Mouse (Mus musculus): ENCODE data around the gene Chst14. TPM values are rescaled to one million over a fixed set of nuclear protein-coding genes. Genes with fewer than 3 reads are reported as not detected.

The Chst14 gene
- polyA plus RNA-seq, 1 experiment, result 2.3 TPM

- H3K4me3 ChIP-seq (replicated peaks; ENCODE audit: control insufficient read depth, low read depth, low read length), result peak overlapping the region; percentile 60
- no peaks in the 10 kb centered on the region for H3K4me1 ChIP-seq (ENCODE audit: control insufficient read depth, insufficient read depth, low read length)
- WGBS, result 4% methylated on average over 38 of the region's 38 CpGs
- H3K27ac ChIP-seq (ENCODE audit: control insufficient read depth, insufficient read depth, low read depth, low read length, poor library complexity), result no peak overlapping the region
- TF ChIP-seq POLR2A (IDR thresholded peaks at IDR 0.05; ENCODE audit: borderline replicate concordance, control insufficient read depth, low read depth, low read length), result no peak
- no peak for TF ChIP-seq CTCF (IDR thresholded peaks at IDR 0.05; ENCODE audit: control insufficient read depth, insufficient read depth, low read length)
Measured at GRCm38 (mm10) chr2:118895990-118896913, 30.0 kb upstream of the Chst14 start.

- Histone ChIP-seq H3K27ac (ENCODE audit: control insufficient read depth, insufficient read depth, low read depth, low read length, poor library complexity) (no peak overlapping the region), H3K4me1 (ENCODE audit: control insufficient read depth, insufficient read depth, low read length) (no peaks in the 10 kb centered on the region), H3K4me3 (replicated peaks; ENCODE audit: control insufficient read depth, low read depth, low read length) (peak overlapping the region; percentile 60)
- TF ChIP-seq POLR2A (IDR thresholded peaks at IDR 0.05; ENCODE audit: borderline replicate concordance, control insufficient read depth, low read depth, low read length), result no peak
- TF ChIP-seq CTCF (IDR thresholded peaks at IDR 0.05; ENCODE audit: control insufficient read depth, insufficient read depth, low read length), result no peak
- WGBS, result under 1% methylated on average over 13 of the region's 13 CpGs
Measured at GRCm38 (mm10) chr2:118896914-118897291, 29.4 kb upstream of the Chst14 start.

DNA sequence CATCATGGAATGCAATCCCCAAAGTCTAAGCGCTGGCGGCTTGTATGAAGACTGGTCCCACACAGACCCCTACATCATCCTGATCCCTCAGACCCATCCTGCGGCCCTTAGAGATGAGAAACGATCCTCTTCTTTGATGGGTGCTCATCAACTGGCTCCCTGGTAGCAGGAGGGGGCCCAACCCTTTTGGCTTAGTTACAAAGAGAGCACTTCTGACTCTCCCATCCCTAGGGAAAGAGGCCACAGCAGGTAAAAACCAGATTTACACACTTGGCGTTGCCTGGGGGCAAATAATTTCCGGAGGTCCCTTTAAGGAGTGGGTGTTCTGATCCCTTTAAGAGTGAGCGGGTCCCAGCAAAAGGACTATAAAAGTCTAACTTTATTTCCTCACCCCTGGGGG lies 28.9 kb upstream of the Chst14 start:
- WGBS, result 9% methylated on average over 7 of the region's 7 CpGs
- Histone ChIP-seq H3K4me3 (replicated peaks; ENCODE audit: control insufficient read depth, low read depth, low read length) (no peak overlapping the region), H3K27ac (ENCODE audit: control insufficient read depth, insufficient read depth, low read depth, low read length, poor library complexity) (no peak overlapping the region), H3K4me1 (ENCODE audit: control insufficient read depth, insufficient read depth, low read length) (no peaks in the 10 kb centered on the region)
- TF ChIP-seq CTCF (IDR thresholded peaks at IDR 0.05; ENCODE audit: control insufficient read depth, insufficient read depth, low read length) (no peak), POLR2A (IDR thresholded peaks at IDR 0.05; ENCODE audit: borderline replicate concordance, control insufficient read depth, low read depth, low read length) (no peak)

- WGBS, result 4% methylated on average over 11 of the region's 11 CpGs
- Histone ChIP-seq H3K4me1 (ENCODE audit: control insufficient read depth, insufficient read depth, low read length) (no peaks in the 10 kb centered on the region), H3K27ac (ENCODE audit: control insufficient read depth, insufficient read depth, low read depth, low read length, poor library complexity) (no peak overlapping the region), H3K4me3 (replicated peaks; ENCODE audit: control insufficient read depth, low read depth, low read length) (no peak overlapping the region)
- TF ChIP-seq POLR2A (IDR thresholded peaks at IDR 0.05; ENCODE audit: borderline replicate concordance, control insufficient read depth, low read depth, low read length) (no peak), CTCF (IDR thresholded peaks at IDR 0.05; ENCODE audit: control insufficient read depth, insufficient read depth, low read length) (no peak)
Measured at GRCm38 (mm10) chr2:118897808-118898207, 28.5 kb upstream of the Chst14 start.

DNA sequence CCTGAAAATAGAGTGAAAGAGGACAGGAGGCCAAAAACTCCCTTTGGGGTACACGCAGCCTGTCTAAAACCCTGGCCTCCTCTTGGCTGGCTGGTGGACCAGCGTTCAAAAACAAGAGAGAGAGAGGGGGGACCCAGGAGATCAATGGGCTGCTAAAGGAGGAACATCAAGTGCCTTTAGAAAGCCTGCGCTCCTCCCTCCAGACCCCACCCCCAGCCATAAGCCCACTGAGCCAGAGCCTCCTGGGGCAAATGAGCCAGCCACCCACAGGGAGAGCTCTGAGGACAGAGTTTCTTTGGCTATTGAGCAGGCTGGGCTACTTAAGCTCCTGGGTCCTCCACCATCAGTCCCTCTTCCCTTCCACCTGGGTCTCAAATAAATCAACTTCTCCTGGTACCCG lies 27.5 kb upstream of the Chst14 start:
- WGBS, result 45% methylated on average over 4 of the region's 4 CpGs
- Histone ChIP-seq H3K27ac (ENCODE audit: control insufficient read depth, insufficient read depth, low read depth, low read length, poor library complexity) (no peak overlapping the region), H3K4me3 (replicated peaks; ENCODE audit: control insufficient read depth, low read depth, low read length) (no peak overlapping the region), H3K4me1 (ENCODE audit: control insufficient read depth, insufficient read depth, low read length) (no peaks in the 10 kb centered on the region)
- TF ChIP-seq POLR2A (IDR thresholded peaks at IDR 0.05; ENCODE audit: borderline replicate concordance, control insufficient read depth, low read depth, low read length) (no peak), CTCF (IDR thresholded peaks at IDR 0.05; ENCODE audit: control insufficient read depth, insufficient read depth, low read length) (no peak)

DNA sequence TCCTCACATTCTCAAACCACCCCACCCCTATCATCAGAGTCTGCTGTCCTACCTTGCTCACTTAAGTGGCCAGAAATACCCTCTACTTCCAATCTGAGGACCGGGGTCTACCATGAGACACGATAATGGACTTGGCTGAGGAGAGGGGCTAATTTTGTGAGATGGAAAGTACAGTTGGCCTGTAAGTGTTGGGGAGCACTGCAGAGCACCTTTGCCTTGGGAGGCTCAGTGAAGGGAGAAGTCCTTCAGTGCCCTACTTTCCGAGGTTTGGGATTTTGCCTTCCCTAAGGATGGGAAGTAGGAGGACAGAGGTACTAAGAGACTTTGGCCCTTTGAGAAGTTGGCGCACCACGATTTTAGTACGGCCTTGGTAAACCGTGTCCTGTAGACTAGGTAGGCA lies 27.0 kb upstream of the Chst14 start:
- WGBS, result 50% methylated on average over 7 of the region's 7 CpGs
- H3K27ac ChIP-seq (ENCODE audit: control insufficient read depth, insufficient read depth, low read depth, low read length, poor library complexity), result no peak overlapping the region
- H3K4me3 ChIP-seq (replicated peaks; ENCODE audit: control insufficient read depth, low read depth, low read length), result no peak overlapping the region
- TF ChIP-seq CTCF (IDR thresholded peaks at IDR 0.05; ENCODE audit: control insufficient read depth, insufficient read depth, low read length) (no peak), POLR2A (IDR thresholded peaks at IDR 0.05; ENCODE audit: borderline replicate concordance, control insufficient read depth, low read depth, low read length) (no peak)
- H3K4me1 ChIP-seq (ENCODE audit: control insufficient read depth, insufficient read depth, low read length), result no peaks in the 10 kb centered on the region; the same call in 1 of the 2 replicates

GRCm38 (mm10) chr2:118899981-118900825 lies 26.1 kb upstream of the Chst14 start, which contains the start of gene Bahd1:
Gene Bahd1 (plus strand): TSS chr2:118900377.
- peak within 1 kb of the TSS; percentile 29 for H3K4me3 ChIP-seq (replicated peaks; ENCODE audit: control insufficient read depth, low read depth, low read length)
- no peak within 1 kb of the TSS for H3K27ac ChIP-seq (ENCODE audit: control insufficient read depth, insufficient read depth, low read depth, low read length, poor library complexity)
- TF ChIP-seq CTCF (IDR thresholded peaks at IDR 0.05; ENCODE audit: control insufficient read depth, insufficient read depth, low read length) (no peak), POLR2A (IDR thresholded peaks at IDR 0.05; ENCODE audit: borderline replicate concordance, control insufficient read depth, low read depth, low read length) (no peak)
- H3K4me1 ChIP-seq (ENCODE audit: control insufficient read depth, insufficient read depth, low read length), result peaks cover under 1% of the 10 kb centered on the region; the same call in 1 of the 2 replicates
- 3% methylated on average over 32 of the region's 32 CpGs for WGBS

GRCm38 (mm10) chr2:118900826-118901140 lies 25.5 kb upstream of the Chst14 start:
- under 1% methylated on average over 11 of the region's 11 CpGs for WGBS
- Histone ChIP-seq H3K4me1 (ENCODE audit: control insufficient read depth, insufficient read depth, low read length) (peaks cover 2% of the 10 kb centered on the region; the same call in 1 of the 2 replicates), H3K4me3 (replicated peaks; ENCODE audit: control insufficient read depth, low read depth, low read length) (peak overlapping the region; percentile 29), H3K27ac (ENCODE audit: control insufficient read depth, insufficient read depth, low read depth, low read length, poor library complexity) (no peak overlapping the region)
- TF ChIP-seq POLR2A (IDR thresholded peaks at IDR 0.05; ENCODE audit: borderline replicate concordance, control insufficient read depth, low read depth, low read length) (no peak), CTCF (IDR thresholded peaks at IDR 0.05; ENCODE audit: control insufficient read depth, insufficient read depth, low read length) (no peak)

All from bone marrow, adult 2 months (tissue).